Mouse (Mus musculus): ENCODE results near the gene Cd164l2. TPM values are rescaled to one million over a fixed set of nuclear protein-coding genes. Genes with fewer than 3 reads are reported as not detected.

Cd164l2 gene
- polyA plus RNA-seq, 1 experiment = 0.23 TPM

- Histone ChIP-seq H3ac (ENCODE audit: control insufficient read depth, insufficient read length, low read depth) (no peak overlapping the region), H3K79me2 (ENCODE audit: control insufficient read depth, insufficient read depth) (no peaks in the 10 kb centered on the region), H3K27me3 (ENCODE audit: control insufficient read depth, insufficient read depth, insufficient read length) (peaks cover 8% of the 10 kb centered on the region), H3K79me3 (ENCODE audit: low read depth) (no peaks in the 10 kb centered on the region), H3K36me3 (ENCODE audit: control insufficient read depth, insufficient read depth) (no peaks in the 10 kb centered on the region), H3K4me3 (ENCODE audit: insufficient read depth, poor library complexity, severe bottlenecking) (no peak overlapping the region)
- TF ChIP-seq FOSL1 (IDR thresholded peaks at IDR 0.05; ENCODE audit: insufficient read depth, low read length, poor library complexity, severe bottlenecking) (no peak), MYOG (IDR thresholded peaks at IDR 0.05; ENCODE audit: control insufficient read depth, extremely low read depth, insufficient read length) (no peak), CTCF (IDR thresholded peaks at IDR 0.05; ENCODE audit: control insufficient read depth, insufficient read depth, insufficient read length) (no peak), CEBPB (IDR thresholded peaks at IDR 0.05; ENCODE audit: low read depth) (no peak), MAX (IDR thresholded peaks at IDR 0.05) (no peak), USF1 (IDR thresholded peaks at IDR 0.05; ENCODE audit: low read depth) (no peak), MYOD1 (IDR thresholded peaks at IDR 0.05; ENCODE audit: control insufficient read depth, insufficient read length, low read depth) (no peak)
Observed at GRCm38 (mm10) chr4:133252089-133252488, 40.2 kb downstream of the Cd164l2 start.

- no peaks in the 10 kb centered on the region for H3K36me3 ChIP-seq (ENCODE audit: control insufficient read depth, insufficient read depth)
- H3K79me3 ChIP-seq (ENCODE audit: low read depth) = no peaks in the 10 kb centered on the region
- no peak overlapping the region for H3K4me3 ChIP-seq (ENCODE audit: insufficient read depth, poor library complexity, severe bottlenecking)
- no peak overlapping the region for H3ac ChIP-seq (ENCODE audit: control insufficient read depth, insufficient read length, low read depth)
- no peaks in the 10 kb centered on the region for H3K79me2 ChIP-seq (ENCODE audit: control insufficient read depth, insufficient read depth)
- peaks cover 19% of the 10 kb centered on the region for H3K27me3 ChIP-seq (ENCODE audit: control insufficient read depth, insufficient read depth, insufficient read length)
- no peak for TF ChIP-seq MYOG (IDR thresholded peaks at IDR 0.05; ENCODE audit: control insufficient read depth, extremely low read depth, insufficient read length)
- no peak for TF ChIP-seq USF1 (IDR thresholded peaks at IDR 0.05; ENCODE audit: low read depth)
- TF ChIP-seq CTCF (IDR thresholded peaks at IDR 0.05; ENCODE audit: control insufficient read depth, insufficient read depth, insufficient read length) = no peak
- TF ChIP-seq FOSL1 (IDR thresholded peaks at IDR 0.05; ENCODE audit: insufficient read depth, low read length, poor library complexity, severe bottlenecking) = no peak
- TF ChIP-seq MYOD1 (IDR thresholded peaks at IDR 0.05; ENCODE audit: control insufficient read depth, insufficient read length, low read depth) = no peak
- no peak for TF ChIP-seq CEBPB (IDR thresholded peaks at IDR 0.05; ENCODE audit: low read depth)
- TF ChIP-seq MAX (IDR thresholded peaks at IDR 0.05) = no peak
Observed at GRCm38 (mm10) chr4:133253412-133253811, 41.5 kb downstream of the Cd164l2 start.

DNA sequence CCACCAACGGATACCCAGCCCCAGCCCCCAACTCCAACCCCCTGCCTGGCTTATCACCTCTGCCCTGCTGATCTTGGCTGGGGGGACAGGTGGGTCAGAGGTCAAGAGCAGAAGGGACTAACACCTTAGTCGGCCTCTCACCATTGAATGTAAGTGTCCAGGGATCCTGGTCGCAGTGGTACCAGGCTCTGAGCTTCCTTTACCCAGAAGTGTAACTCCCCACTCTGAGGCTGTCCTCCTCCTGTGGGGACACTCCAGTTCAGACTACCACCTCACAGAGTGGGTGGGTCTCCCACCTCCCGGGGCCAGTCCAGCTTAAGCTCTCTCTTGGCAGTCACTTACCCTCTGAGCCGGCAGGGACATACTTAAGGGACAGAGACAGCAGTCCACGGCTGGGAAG lies 43.5 kb downstream of the Cd164l2 start:
- no peaks in the 10 kb centered on the region for H3K79me3 ChIP-seq (ENCODE audit: low read depth)
- no peak overlapping the region for H3ac ChIP-seq (ENCODE audit: control insufficient read depth, insufficient read length, low read depth)
- H3K36me3 ChIP-seq (ENCODE audit: control insufficient read depth, insufficient read depth) = no peaks in the 10 kb centered on the region
- H3K27me3 ChIP-seq (ENCODE audit: control insufficient read depth, insufficient read depth, insufficient read length) = peaks cover 19% of the 10 kb centered on the region
- no peak overlapping the region for H3K4me3 ChIP-seq (ENCODE audit: insufficient read depth, poor library complexity, severe bottlenecking)
- TF ChIP-seq FOSL1 (IDR thresholded peaks at IDR 0.05; ENCODE audit: insufficient read depth, low read length, poor library complexity, severe bottlenecking) = no peak
- TF ChIP-seq USF1 (IDR thresholded peaks at IDR 0.05; ENCODE audit: low read depth) = no peak
- TF ChIP-seq CTCF (IDR thresholded peaks at IDR 0.05; ENCODE audit: control insufficient read depth, insufficient read depth, insufficient read length) = no peak
- TF ChIP-seq MAX (IDR thresholded peaks at IDR 0.05) = no peak
- no peak for TF ChIP-seq CEBPB (IDR thresholded peaks at IDR 0.05; ENCODE audit: low read depth)
- H3K79me2 ChIP-seq (ENCODE audit: control insufficient read depth, insufficient read depth) = no peaks in the 10 kb centered on the region

DNA sequence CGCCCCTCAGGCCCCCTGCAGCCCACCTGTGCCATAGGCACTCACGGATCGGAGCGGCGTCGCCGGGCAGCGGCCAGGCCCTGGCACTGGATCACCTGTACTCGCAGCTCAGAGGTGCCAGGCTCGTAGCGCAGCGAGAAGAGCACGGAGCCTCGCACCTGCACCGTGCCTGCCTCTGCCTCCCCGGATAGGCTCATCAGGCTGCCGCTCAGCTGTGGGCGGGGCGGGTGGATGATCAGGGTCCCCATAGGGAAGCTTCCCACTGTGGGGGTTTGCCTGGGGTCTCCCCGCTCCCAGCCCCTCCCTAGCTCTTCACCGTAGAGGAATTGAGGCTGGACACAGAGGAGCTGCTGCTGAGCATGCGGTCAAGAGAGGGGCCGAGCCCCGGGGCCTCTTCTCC lies 44.9 kb downstream of the Cd164l2 start:
- Histone ChIP-seq H3K4me3 (ENCODE audit: insufficient read depth, poor library complexity, severe bottlenecking) (no peak overlapping the region), H3K79me2 (ENCODE audit: control insufficient read depth, insufficient read depth) (no peaks in the 10 kb centered on the region), H3K79me3 (ENCODE audit: low read depth) (no peaks in the 10 kb centered on the region), H3K36me3 (ENCODE audit: control insufficient read depth, insufficient read depth) (no peaks in the 10 kb centered on the region), H3ac (ENCODE audit: control insufficient read depth, insufficient read length, low read depth) (no peak overlapping the region), H3K27me3 (ENCODE audit: control insufficient read depth, insufficient read depth, insufficient read length) (peaks cover 19% of the 10 kb centered on the region)
- TF ChIP-seq USF1 (IDR thresholded peaks at IDR 0.05; ENCODE audit: low read depth) (no peak), MYOD1 (IDR thresholded peaks at IDR 0.05; ENCODE audit: control insufficient read depth, insufficient read length, low read depth) (no peak), MYOG (IDR thresholded peaks at IDR 0.05; ENCODE audit: control insufficient read depth, extremely low read depth, insufficient read length) (no peak), MAX (IDR thresholded peaks at IDR 0.05) (no peak), CEBPB (IDR thresholded peaks at IDR 0.05; ENCODE audit: low read depth) (no peak), CTCF (IDR thresholded peaks at IDR 0.05; ENCODE audit: control insufficient read depth, insufficient read depth, insufficient read length) (no peak), FOSL1 (IDR thresholded peaks at IDR 0.05; ENCODE audit: insufficient read depth, low read length, poor library complexity, severe bottlenecking) (no peak)

DNA sequence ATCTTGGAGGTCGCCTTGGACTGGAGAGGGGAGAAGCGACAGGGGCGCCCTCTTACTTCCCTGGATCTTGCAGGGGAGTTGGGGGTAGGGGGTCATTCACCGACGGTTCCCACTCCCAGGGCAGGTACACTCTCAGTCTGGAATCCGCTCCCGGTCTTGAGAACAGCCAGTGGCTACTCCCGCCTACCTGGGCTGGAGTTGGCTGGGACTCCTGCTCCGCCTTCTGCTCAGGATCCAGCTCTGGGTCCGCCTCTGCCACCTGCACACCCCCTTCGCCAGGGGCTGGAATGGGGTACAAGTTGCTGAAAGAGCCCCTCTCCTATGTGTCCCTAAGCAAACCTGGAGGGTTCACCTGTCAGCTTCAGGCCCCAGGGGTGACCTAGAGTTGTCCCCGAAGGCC lies 45.3 kb downstream of the Cd164l2 start:
- H3K27me3 ChIP-seq (ENCODE audit: control insufficient read depth, insufficient read depth, insufficient read length) = peaks cover 19% of the 10 kb centered on the region
- H3K79me2 ChIP-seq (ENCODE audit: control insufficient read depth, insufficient read depth) = no peaks in the 10 kb centered on the region
- no peak overlapping the region for H3ac ChIP-seq (ENCODE audit: control insufficient read depth, insufficient read length, low read depth)
- H3K4me3 ChIP-seq (ENCODE audit: insufficient read depth, poor library complexity, severe bottlenecking) = no peak overlapping the region
- TF ChIP-seq USF1 (IDR thresholded peaks at IDR 0.05; ENCODE audit: low read depth) (no peak), CEBPB (IDR thresholded peaks at IDR 0.05; ENCODE audit: low read depth) (no peak), MYOD1 (IDR thresholded peaks at IDR 0.05; ENCODE audit: control insufficient read depth, insufficient read length, low read depth) (no peak), FOSL1 (IDR thresholded peaks at IDR 0.05; ENCODE audit: insufficient read depth, low read length, poor library complexity, severe bottlenecking) (no peak), MYOG (IDR thresholded peaks at IDR 0.05; ENCODE audit: control insufficient read depth, extremely low read depth, insufficient read length) (no peak), MAX (IDR thresholded peaks at IDR 0.05) (no peak), CTCF (IDR thresholded peaks at IDR 0.05; ENCODE audit: control insufficient read depth, insufficient read depth, insufficient read length) (no peak)
- no peaks in the 10 kb centered on the region for H3K79me3 ChIP-seq (ENCODE audit: low read depth)
- H3K36me3 ChIP-seq (ENCODE audit: control insufficient read depth, insufficient read depth) = no peaks in the 10 kb centered on the region

DNA sequence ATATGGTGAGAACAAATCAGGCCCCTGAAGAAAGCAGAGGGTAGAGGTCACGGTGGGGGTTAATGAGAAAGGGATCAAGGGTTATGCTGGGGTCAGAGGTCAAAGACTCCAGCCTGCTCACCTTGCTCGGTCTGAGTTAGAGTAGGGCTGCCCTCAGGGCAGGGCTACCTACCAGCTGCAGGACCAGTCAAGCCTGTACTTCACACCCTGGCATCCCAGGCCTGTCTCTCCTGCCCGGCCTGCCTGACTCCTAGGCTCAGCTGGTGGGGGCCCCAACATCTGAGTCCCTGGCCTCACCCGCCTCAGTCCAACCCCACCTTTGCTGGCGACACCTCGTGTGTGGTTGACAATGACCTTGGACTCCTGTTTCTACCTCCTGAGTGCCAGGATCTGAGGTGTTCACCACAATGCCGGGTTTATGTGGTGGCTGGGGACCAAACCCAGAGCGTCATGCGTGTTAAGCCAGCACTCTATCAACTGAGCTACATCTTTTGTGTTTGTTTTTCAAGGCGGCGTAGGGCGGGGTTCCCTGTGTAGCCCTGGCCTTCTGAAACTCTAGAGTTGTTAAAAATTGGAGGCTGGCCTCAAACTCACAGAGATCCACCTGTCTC lies 46.0 kb downstream of the Cd164l2 start:
- H3K4me3 ChIP-seq (ENCODE audit: insufficient read depth, poor library complexity, severe bottlenecking) = no peak overlapping the region
- H3K27me3 ChIP-seq (ENCODE audit: control insufficient read depth, insufficient read depth, insufficient read length) = peaks cover 19% of the 10 kb centered on the region
- TF ChIP-seq MAX (IDR thresholded peaks at IDR 0.05) (no peak), CTCF (IDR thresholded peaks at IDR 0.05; ENCODE audit: control insufficient read depth, insufficient read depth, insufficient read length) (no peak), CEBPB (IDR thresholded peaks at IDR 0.05; ENCODE audit: low read depth) (no peak), MYOG (IDR thresholded peaks at IDR 0.05; ENCODE audit: control insufficient read depth, extremely low read depth, insufficient read length) (no peak), FOSL1 (IDR thresholded peaks at IDR 0.05; ENCODE audit: insufficient read depth, low read length, poor library complexity, severe bottlenecking) (no peak), USF1 (IDR thresholded peaks at IDR 0.05; ENCODE audit: low read depth) (no peak), MYOD1 (IDR thresholded peaks at IDR 0.05; ENCODE audit: control insufficient read depth, insufficient read length, low read depth) (no peak)

More for the DNA sequence above, 46.0 kb downstream of the Cd164l2 start:
- Histone ChIP-seq H3K79me3 (ENCODE audit: low read depth) (no peaks in the 10 kb centered on the region), H3K79me2 (ENCODE audit: control insufficient read depth, insufficient read depth) (no peaks in the 10 kb centered on the region), H3K36me3 (ENCODE audit: control insufficient read depth, insufficient read depth) (no peaks in the 10 kb centered on the region), H3ac (ENCODE audit: control insufficient read depth, insufficient read length, low read depth) (no peak overlapping the region)
